Mouse (Mus musculus) limb, embryonic 14.5 days (tissue): ENCODE results near the gene Atg9b. TPM values are rescaled to one million over a fixed set of nuclear protein-coding genes. Genes with fewer than 3 reads are reported as not detected.

Experiments
- ATAC-seq: fragments of 200-750 bp; cut with Nextera tagmentation; 2 replicates; pipeline ENCODE4 v1.8.0; 2017; ENCODE audit warnings: low read depth, moderate number of reproducible peaks, moderate TSS enrichment; ENCODE audit not compliant: low FRiP score
- DNase-seq: peaks from one replicate; pipeline ENCODE4 v3.0.0-alpha.2; 2015; ENCODE audit warnings: low spot score
- H3K27ac ChIP-seq: fragments of 300-500 bp; sonication (generic); replicated peaks from 2 replicates; pipeline ENCODE4 v1.5.1; 2014; ENCODE audit warnings: low read depth, mild to moderate bottlenecking, low read length, moderate library complexity, mixed read lengths
- H3K27me3 ChIP-seq: fragments of 300-500 bp; sonication (generic); 2 replicates; pipeline ENCODE4 v1.6.1; 2014; ENCODE audit warnings: low read length, mixed read lengths; ENCODE audit not compliant: control insufficient read depth, insufficient read depth
- H3K36me3 ChIP-seq: fragments of 300-500 bp; sonication (generic); 2 replicates; pipeline ENCODE4 v1.6.1; 2014; ENCODE audit warnings: mild to moderate bottlenecking, low read length, moderate library complexity, mixed read lengths; ENCODE audit not compliant: control insufficient read depth, insufficient read depth
- H3K4me1 ChIP-seq: fragments of 300-500 bp; sonication (generic); 2 replicates; pipeline ENCODE4 v1.6.1; 2014; ENCODE audit warnings: antibody characterized with exemption, low read length, mixed read lengths; ENCODE audit not compliant: control insufficient read depth, insufficient read depth
- H3K4me2 ChIP-seq: fragments of 300-500 bp; sonication (generic); replicated peaks from 2 replicates; pipeline ENCODE4 v1.6.1; 2014; ENCODE audit warnings: low read depth, mild to moderate bottlenecking, low read length, moderate library complexity; ENCODE audit not compliant: severe bottlenecking
- H3K4me3 ChIP-seq: fragments of 300-500 bp; sonication (generic); replicated peaks from 2 replicates; pipeline ENCODE4 v1.5.1; 2014; ENCODE audit warnings: low read length
- H3K9ac ChIP-seq: fragments of 300-500 bp; sonication (generic); 2 replicates; pipeline ENCODE4 v1.6.1; 2014; ENCODE audit warnings: mild to moderate bottlenecking, low read depth, low read length, moderate library complexity; ENCODE audit not compliant: severe bottlenecking
- H3K9me3 ChIP-seq: fragments of 300-500 bp; sonication (generic); 2 replicates; pipeline ENCODE4 v1.6.1; 2016; ENCODE audit warnings: low read length; ENCODE audit not compliant: control insufficient read depth
- POLR2A ChIP-seq: fragments of 200-500 bp; IDR thresholded peaks from 2 replicates; pipeline ENCODE4 v1.8.0; 2012; ENCODE audit warnings: inconsistent platforms, mild to moderate bottlenecking, moderate library complexity, borderline replicate concordance; ENCODE audit not compliant: insufficient read depth, insufficient read length; ENCODE audit errors: extremely low read depth
- WGBS: fragments of 180-500 bp; shearing (Covaris S2); extraction: QIAGEN DNeasy Blood & Tissue Kit; methylation state at CpG from one replicate; pipeline ENCODE4 v1.1.7; 2014; 5-methylcytosine and 5-hydroxymethylcytosine counted together
- polyA plus RNA-seq, 2 experiments: library from polyadenylated mRNA; depleted of rRNA in 1 of 2; stranded (reverse) in 1 of 2; unstranded in 1 of 2; fragments of >200 nt; fragmentation: Nextera tagmentation in 1 of 2; extraction: Ambion mirVana in 1 of 2; gene quantifications; 2 replicates each; pipeline versions ENCODE4 v1.2.1 to v1.2.3; 2012 to 2014

Gene Atg9b
- polyA plus RNA-seq, 2 experiments, result 1.3 to 1.7 TPM

DNA sequence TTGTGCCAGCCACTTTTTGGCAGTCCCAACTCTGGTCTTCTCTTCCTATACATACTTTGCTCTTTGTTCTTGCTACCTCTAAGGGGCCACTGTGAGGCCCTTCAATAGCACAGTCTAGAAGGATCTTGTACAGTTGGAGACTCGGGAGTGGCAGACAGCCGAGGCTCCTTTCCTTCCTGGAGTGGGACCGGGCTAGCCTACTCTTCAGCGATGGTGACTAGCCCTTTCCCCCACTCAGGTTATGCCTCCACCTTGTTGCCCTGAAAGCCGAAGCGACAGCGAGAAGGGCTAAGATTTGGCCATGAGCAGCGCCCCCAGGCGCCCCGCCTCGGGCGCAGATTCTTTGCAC is 35.3 kb upstream of the Atg9b start:
- H3K27me3 ChIP-seq, result no peaks in the 10 kb centered on the region
- no peak for ATAC-seq
- H3K4me1 ChIP-seq, result peaks cover 40% of the 10 kb centered on the region
- no peak overlapping the region for H3K9ac ChIP-seq
- H3K27ac ChIP-seq, result no peak overlapping the region
- peak overlapping the region; percentile 68 for H3K4me3 ChIP-seq
- H3K9me3 ChIP-seq, result no peaks in the 10 kb centered on the region
- peak overlapping the region; percentile 94 for H3K4me2 ChIP-seq
- DNase-seq, result no peak
- 15% methylated on average over 12 of the region's 12 CpGs for WGBS
- no peak for TF ChIP-seq POLR2A
- H3K36me3 ChIP-seq, result peaks cover 34% of the 10 kb centered on the region

DNA sequence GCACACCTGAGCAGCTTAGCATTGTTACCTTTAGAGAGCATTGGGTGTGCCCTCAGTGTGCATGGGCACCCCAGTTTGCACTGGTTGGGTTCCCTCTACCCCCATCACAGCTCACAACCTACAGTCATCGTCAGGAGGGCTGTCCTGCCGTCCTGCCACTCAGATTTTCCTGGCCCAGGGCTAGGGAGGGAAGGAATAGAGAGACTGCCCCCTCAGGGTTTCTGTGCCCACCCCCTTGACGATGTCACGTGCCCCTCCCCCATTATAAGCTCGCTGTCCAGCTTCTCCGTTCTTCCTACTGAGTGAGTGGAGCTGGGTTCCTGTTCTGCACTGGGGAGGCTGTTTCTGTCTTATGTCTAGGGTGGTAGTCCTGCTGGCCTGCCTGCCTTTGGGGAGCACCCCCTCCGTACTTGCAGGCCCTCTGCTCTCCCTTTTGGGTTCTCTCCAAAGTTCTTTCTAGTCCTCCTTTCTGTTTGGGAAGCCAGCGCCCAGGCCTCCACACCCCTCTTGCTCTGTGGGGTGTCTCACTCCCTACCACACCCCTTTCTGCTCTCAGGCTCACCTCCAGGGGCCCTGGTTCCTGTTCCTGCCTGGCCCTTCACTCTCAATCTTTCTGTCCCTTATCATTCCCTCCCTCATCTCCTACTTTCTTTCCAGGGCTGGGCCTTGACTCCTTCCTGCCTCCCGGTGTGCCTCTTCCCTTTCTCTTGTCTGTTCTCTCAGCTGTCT is 34.8 kb upstream of the Atg9b start:
- peak overlapping the region; percentile 21; the same call in 1 of the 2 replicates for H3K27ac ChIP-seq
- no peaks in the 10 kb centered on the region for H3K27me3 ChIP-seq
- H3K4me1 ChIP-seq, result peaks cover 41% of the 10 kb centered on the region
- peak overlapping the region; percentile 67; the same call in 1 of the 2 replicates for H3K9ac ChIP-seq
- no peaks in the 10 kb centered on the region for H3K9me3 ChIP-seq
- H3K4me3 ChIP-seq, result peak overlapping the region; percentile 68
- ATAC-seq (no peak), DNase-seq (no peak)
- peaks cover 28% of the 10 kb centered on the region for H3K36me3 ChIP-seq
- TF ChIP-seq POLR2A, result no peak
- peak overlapping the region; percentile 94 for H3K4me2 ChIP-seq
- 9% methylated on average over 9 of the region's 9 CpGs for WGBS

- Histone ChIP-seq H3K4me3 (peak overlapping the region; percentile 68), H3K36me3 (peaks cover 25% of the 10 kb centered on the region), H3K9me3 (no peaks in the 10 kb centered on the region), H3K4me1 (peaks cover 41% of the 10 kb centered on the region), H3K27ac (peak overlapping the region; percentile 92; the same call in 1 of the 2 replicates), H3K4me2 (peak overlapping the region; percentile 94), H3K9ac (peak overlapping the region; percentile 67), H3K27me3 (no peaks in the 10 kb centered on the region)
- 0% methylated on average over 10 of the region's 10 CpGs for WGBS
- DNase-seq, result no peak
- no peak for TF ChIP-seq POLR2A
- ATAC-seq, result no peak
Measured at GRCm38 (mm10) chr5:24426037-24426432, 34.1 kb upstream of the Atg9b start.

DNA sequence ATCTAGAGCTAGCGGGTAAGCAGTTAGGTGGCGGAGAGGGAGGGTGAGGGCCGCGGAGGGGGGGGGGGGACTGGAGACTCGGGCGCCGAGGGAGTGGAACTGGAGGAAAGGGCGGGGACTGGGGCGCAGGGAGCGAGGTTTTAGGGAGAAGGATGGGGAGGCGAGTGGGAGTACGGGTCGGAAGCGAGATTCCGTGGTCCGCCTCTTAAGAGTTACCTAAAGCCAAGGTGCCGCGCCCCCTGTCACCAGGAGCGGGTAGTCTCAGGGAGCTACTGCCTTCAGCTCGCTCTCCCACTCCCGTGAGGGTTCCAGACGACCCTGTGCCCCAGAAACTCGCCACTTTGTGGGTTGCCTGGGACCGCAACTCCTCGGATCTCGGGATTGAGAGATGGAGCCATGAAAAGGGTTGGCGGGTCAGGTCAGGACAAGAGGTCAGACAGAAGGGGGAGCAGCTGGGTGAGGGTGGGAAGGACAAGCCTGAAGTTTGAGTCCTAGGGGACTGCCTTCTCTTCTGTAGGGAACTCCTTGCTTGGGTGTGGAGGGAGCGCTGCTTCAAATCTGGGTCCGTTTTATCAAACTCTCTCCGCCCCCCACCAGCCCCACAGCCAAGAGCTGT is 33.6 kb upstream of the Atg9b start:
- DNase-seq, result peak; percentile 58
- no peak for ATAC-seq

GRCm38 (mm10) chr5:24424861-24425411 is 33.0 kb upstream of the Atg9b start:
- WGBS, result 1% methylated on average over 32 of the region's 60 CpGs
- Histone ChIP-seq H3K36me3 (peaks cover 25% of the 10 kb centered on the region), H3K4me3 (peak overlapping the region; percentile 68), H3K4me2 (peak overlapping the region; percentile 94), H3K9ac (peak overlapping the region; percentile 67), H3K4me1 (peaks cover 41% of the 10 kb centered on the region), H3K27ac (peak overlapping the region; percentile 92), H3K9me3 (no peaks in the 10 kb centered on the region), H3K27me3 (no peaks in the 10 kb centered on the region)
- ATAC-seq (peak; percentile 50), DNase-seq (peak; percentile 91)
- TF ChIP-seq POLR2A, result 0 out of 2 replicates have a peak, but pooled peaks have one; percentile 34

More for the DNA sequence above, 33.6 kb upstream of the Atg9b start:
- no peaks in the 10 kb centered on the region for H3K9me3 ChIP-seq
- under 1% methylated on average over 21 of the region's 30 CpGs for WGBS
- H3K36me3 ChIP-seq, result peaks cover 25% of the 10 kb centered on the region
- H3K4me1 ChIP-seq, result peaks cover 41% of the 10 kb centered on the region
- no peak for TF ChIP-seq POLR2A
- peak overlapping the region; percentile 94 for H3K4me2 ChIP-seq
- peak overlapping the region; percentile 67 for H3K9ac ChIP-seq
- H3K4me3 ChIP-seq, result peak overlapping the region; percentile 68
- peak overlapping the region; percentile 92 for H3K27ac ChIP-seq
- no peaks in the 10 kb centered on the region for H3K27me3 ChIP-seq
